Comparison of ENCODE assay signal across 9 mouse cellular contexts in the genomic region with DNA sequence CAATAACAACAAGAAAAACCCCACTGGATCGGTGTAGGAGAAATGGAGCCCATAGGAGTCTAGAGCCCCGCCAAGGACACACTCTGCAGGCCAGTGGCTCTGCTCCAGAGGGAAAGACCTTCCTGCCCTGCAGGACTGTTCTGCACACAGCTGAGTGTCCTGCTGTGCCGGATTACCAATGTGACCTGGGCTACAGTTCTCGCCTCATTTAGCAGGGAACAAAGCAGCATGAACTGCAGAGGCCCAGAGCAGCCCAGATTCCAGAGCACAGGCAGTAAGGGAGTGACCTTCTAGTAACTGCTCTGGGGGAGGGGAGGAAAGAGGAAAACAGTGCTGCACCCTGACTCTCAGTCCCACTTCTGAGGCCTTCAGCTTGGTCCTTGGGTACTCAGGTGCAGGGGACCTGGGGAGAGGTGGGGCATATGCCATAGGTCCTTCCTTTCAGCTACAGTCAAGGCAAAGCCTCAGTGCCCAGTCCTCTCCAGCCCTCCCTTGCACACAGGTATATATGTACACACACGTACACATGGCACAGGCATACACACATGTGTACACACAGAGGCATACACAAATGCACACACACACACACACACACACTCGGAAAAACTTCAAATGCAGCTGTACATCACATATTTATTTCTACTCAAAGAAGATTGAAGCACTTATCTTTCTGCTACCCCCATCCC.
DNase-seq lines count a peak whose midpoint lies in the region; ATAC-seq and TF ChIP-seq lines count a peak whose summit lies in the region.
"Had no signal": no experiment of that assay in that cellular context is flagged by ENCODE, and none has a peak within 500 bp of the region (broad histone marks: within the 10 kb centered on the region; RNA-seq: fewer than 3 reads in every experiment).

No protein-coding gene starts in this region.

- peaks cover 6% of the 10 kb centered on the region; the same call in 1 of the 2 replicates for H3K4me1 ChIP-seq in liver, embryonic 13.5 days (replicated peaks)
- no peaks in the 10 kb centered on the region for H3K4me1 ChIP-seq in liver, embryonic 12.5 days
- no peaks in the 10 kb centered on the region for H3K4me1 ChIP-seq in embryonic facial prominence, embryonic 11.5 days (ENCODE audit: control insufficient read depth, insufficient read depth, low read length)
- H3K4me1 ChIP-seq in hindbrain, embryonic 10.5 days (replicated peaks) = peaks cover 31% of the 10 kb centered on the region
- H3K4me1 ChIP-seq in liver, postnatal 0 days (ENCODE audit: insufficient read depth) = peaks cover 22% of the 10 kb centered on the region

- H3K9ac ChIP-seq in liver, embryonic 13.5 days = no peak overlapping the region
- no peak overlapping the region for H3K9ac ChIP-seq in liver, embryonic 12.5 days
- H3K9ac ChIP-seq in embryonic facial prominence, embryonic 11.5 days (replicated peaks; ENCODE audit: low read length) = no peak overlapping the region
- no peak overlapping the region for H3K9ac ChIP-seq in liver, postnatal 0 days (replicated peaks)

- TF ChIP-seq EP300 in liver, postnatal 0 days (IDR thresholded peaks at IDR 0.05; ENCODE audit: low read depth) = no peak

- ATAC-seq in liver, embryonic 13.5 days (ENCODE audit: low read depth) = 0 out of 2 replicates have a peak, but pooled peaks have one; percentile 19
- no peak for ATAC-seq in liver, embryonic 12.5 days
- ATAC-seq in embryonic facial prominence, embryonic 11.5 days (replicated peaks; ENCODE audit: insufficient number of reproducible peaks, low FRiP score, low TSS enrichment, low read depth) = peak; percentile 70
- 0 out of 2 replicates have a peak, but pooled peaks have one; percentile 15 for ATAC-seq in liver, postnatal 0 days

- no peak overlapping the region for H3K4me2 ChIP-seq in liver, embryonic 13.5 days
- no peak overlapping the region for H3K4me2 ChIP-seq in liver, embryonic 12.5 days
- no peak overlapping the region for H3K4me2 ChIP-seq in embryonic facial prominence, embryonic 11.5 days (ENCODE audit: low read depth, low read length)
- H3K4me2 ChIP-seq in liver, postnatal 0 days (ENCODE audit: low read depth, low read length) = no peak overlapping the region

- H3K27ac ChIP-seq in liver, embryonic 13.5 days = no peak overlapping the region
- H3K27ac ChIP-seq in liver, embryonic 12.5 days = no peak overlapping the region
- H3K27ac ChIP-seq in embryonic facial prominence, embryonic 11.5 days (replicated peaks; ENCODE audit: low read depth, low read length) = no peak overlapping the region
- H3K27ac ChIP-seq in hindbrain, embryonic 10.5 days = peak overlapping the region; percentile 79
- H3K27ac ChIP-seq in liver, postnatal 0 days (ENCODE audit: low read depth) = no peak overlapping the region

- no peak for TF ChIP-seq CTCF in liver, postnatal 0 days (IDR thresholded peaks at IDR 0.05; ENCODE audit: low read depth)

- no peaks in the 10 kb centered on the region; the same call in 1 of the 2 replicates for H3K9me3 ChIP-seq in liver, embryonic 13.5 days (replicated peaks)
- H3K9me3 ChIP-seq in liver, embryonic 12.5 days (replicated peaks) = no peaks in the 10 kb centered on the region
- H3K9me3 ChIP-seq in embryonic facial prominence, embryonic 11.5 days (replicated peaks; ENCODE audit: control insufficient read depth, low read length) = no peaks in the 10 kb centered on the region
- peaks cover 10% of the 10 kb centered on the region for H3K9me3 ChIP-seq in hindbrain, embryonic 10.5 days
- no peaks in the 10 kb centered on the region for H3K9me3 ChIP-seq in liver, postnatal 0 days (ENCODE audit: low read length)

- DNase-seq in liver, embryonic 13.5 days = no peak
- no peak for DNase-seq in embryonic facial prominence, embryonic 11.5 days (ENCODE audit: low spot score)
- DNase-seq in hindbrain, embryonic 10.5 days (ENCODE audit: low spot score) = peak; percentile 59
- no peak for DNase-seq in liver, postnatal 0 days
- no peak for DNase-seq in left cerebral cortex, adult 8-10 months (ENCODE audit: low spot score in 2 of 2)
- DNase-seq in left cerebral cortex, adult 18-20 months (ENCODE audit: low spot score in 2 of 2) = no peak
- DNase-seq in urinary bladder, adult 18-20 months (ENCODE audit: low spot score in 2 of 2) = no peak

- WGBS in liver, embryonic 13.5 days (ENCODE audit: insufficient replicate concordance) = 56% methylated on average over 6 of the region's 6 CpGs
- 54% methylated on average over 6 of the region's 6 CpGs for WGBS in liver, embryonic 12.5 days (ENCODE audit: insufficient replicate concordance)
- WGBS in embryonic facial prominence, embryonic 11.5 days = 43% methylated on average over 6 of the region's 6 CpGs
- whole genome bisulfite sequencing in hindbrain, embryonic 10.5 days = 40% methylated on average over 6 of the region's 6 CpGs
- 68% methylated on average over 6 of the region's 6 CpGs for WGBS in liver, postnatal 0 days (ENCODE audit: insufficient replicate concordance)

- H3K27me3 ChIP-seq in liver, embryonic 13.5 days = no peaks in the 10 kb centered on the region
- no peaks in the 10 kb centered on the region for H3K27me3 ChIP-seq in liver, embryonic 12.5 days (replicated peaks)
- H3K27me3 ChIP-seq in embryonic facial prominence, embryonic 11.5 days (ENCODE audit: control insufficient read depth, insufficient read depth, low read length) = no peaks in the 10 kb centered on the region
- no peaks in the 10 kb centered on the region for H3K27me3 ChIP-seq in hindbrain, embryonic 10.5 days (ENCODE audit: insufficient read depth, poor library complexity, severe bottlenecking)
- no peaks in the 10 kb centered on the region for H3K27me3 ChIP-seq in liver, postnatal 0 days (ENCODE audit: insufficient read depth, low read length)
- H3K27me3 ChIP-seq: CH12.LX had no signal

- H3K4me3 ChIP-seq in liver, embryonic 13.5 days (replicated peaks) = no peak overlapping the region
- no peak overlapping the region for H3K4me3 ChIP-seq in liver, embryonic 12.5 days
- no peak overlapping the region for H3K4me3 ChIP-seq in embryonic facial prominence, embryonic 11.5 days (ENCODE audit: low read depth, low read length)
- no peak overlapping the region for H3K4me3 ChIP-seq in hindbrain, embryonic 10.5 days
- H3K4me3 ChIP-seq in liver, postnatal 0 days (ENCODE audit: low read depth, low read length) = no peak overlapping the region

- no peaks in the 10 kb centered on the region for H3K36me3 ChIP-seq in liver, embryonic 13.5 days
- H3K36me3 ChIP-seq in liver, embryonic 12.5 days = no peaks in the 10 kb centered on the region
- no peaks in the 10 kb centered on the region for H3K36me3 ChIP-seq in embryonic facial prominence, embryonic 11.5 days (replicated peaks; ENCODE audit: control insufficient read depth, insufficient read depth, low read depth, low read length)
- H3K36me3 ChIP-seq in hindbrain, embryonic 10.5 days = no peaks in the 10 kb centered on the region
- 0 out of 2 replicates have a peak, but pooled peaks cover 4% of the 10 kb centered on the region for H3K36me3 ChIP-seq in liver, postnatal 0 days (replicated peaks; ENCODE audit: insufficient read depth, low read length)
